Mouse (Mus musculus): ENCODE results near the gene Phlda3.

- TF ChIP-seq CTCF (conservative IDR thresholded peaks at IDR 0.05; ENCODE audit: insufficient read depth, insufficient read length, low read depth, low read length) (peak; percentile 33; the same call in 1 of the 2 replicates), POLR2A (IDR thresholded peaks at IDR 0.05; ENCODE audit: low read depth, low read length) (no peak)
Measured at GRCm38 (mm10) chr1:135788708-135789107, 22.8 kb downstream of the Phlda3 start.

Measured in kidney, adult 2 months (tissue).